Mouse (Mus musculus) hindbrain, embryonic 14.5 days (tissue): ENCODE data around the gene Olfr1183. TPM values are rescaled to one million over a fixed set of nuclear protein-coding genes. Genes with fewer than 3 reads are reported as not detected.
"Not testable (repeated sequence)": the region's sequence is repeated elsewhere in the genome, so short reads cannot be mapped to it uniquely, and the experiment has no call there.

Experiments used
- ATAC-seq: fragments of 200-750 bp; cut with Nextera tagmentation; 2 replicates; pipeline ENCODE4 v1.8.0; 2017; ENCODE audit warnings: moderate number of reproducible peaks, mild to moderate bottlenecking, moderate TSS enrichment, moderate library complexity; ENCODE audit not compliant: low FRiP score
- DNase-seq: peaks from one replicate; pipeline ENCODE4 v3.0.0-alpha.2; 2015; ENCODE audit warnings: low spot score
- H3K27ac ChIP-seq: fragments of 300-500 bp; sonication (generic); 2 replicates; pipeline ENCODE4 v1.5.1; 2014; ENCODE audit warnings: mild to moderate bottlenecking, moderate library complexity
- H3K27me3 ChIP-seq: fragments of 300-500 bp; sonication (generic); 2 replicates; pipeline ENCODE4 v1.6.1; 2014; ENCODE audit warnings: mild to moderate bottlenecking, low read length, mixed read lengths; ENCODE audit not compliant: control insufficient read depth, insufficient read depth
- H3K36me3 ChIP-seq: fragments of 300-500 bp; sonication (generic); replicated peaks from 2 replicates; pipeline ENCODE4 v1.6.1; 2014; ENCODE audit not compliant: control insufficient read depth, insufficient read depth
- H3K4me1 ChIP-seq: fragments of 300-500 bp; sonication (generic); replicated peaks from 2 replicates; pipeline ENCODE4 v1.6.1; 2014; ENCODE audit warnings: antibody characterized with exemption, low read length, mixed read lengths; ENCODE audit not compliant: control insufficient read depth, insufficient read depth
- H3K4me2 ChIP-seq: fragments of 300-500 bp; sonication (generic); replicated peaks from 2 replicates; pipeline ENCODE4 v1.6.1; 2014; ENCODE audit warnings: mild to moderate bottlenecking, moderate library complexity
- H3K4me3 ChIP-seq: fragments of 300-500 bp; sonication (generic); replicated peaks from 2 replicates; pipeline ENCODE4 v1.5.1; 2014; ENCODE audit warnings: mild to moderate bottlenecking, low read length
- H3K9ac ChIP-seq: fragments of 300-500 bp; sonication (generic); 2 replicates; pipeline ENCODE4 v1.6.1; 2014
- H3K9me3 ChIP-seq: fragments of 300-500 bp; sonication (generic); 2 replicates; pipeline ENCODE4 v1.6.1; 2016; ENCODE audit warnings: low read length; ENCODE audit not compliant: control insufficient read depth
- WGBS: fragments of 180-500 bp; shearing (Covaris S2); extraction: QIAGEN DNeasy Blood & Tissue Kit; methylation state at CpG from one replicate; pipeline ENCODE4 v1.1.7; 2014; 5-methylcytosine and 5-hydroxymethylcytosine counted together
- polyA plus RNA-seq: library from polyadenylated mRNA; unstranded; fragments of >200 nt; fragmentation: Nextera tagmentation; extraction: Ambion mirVana; gene quantifications from 2 replicates; pipeline ENCODE4 v1.2.1, GENCODE M21; 2014

The Olfr1183 gene
- not detected in 2 replicates for polyA plus RNA-seq

- DNase-seq, H3K4me2 ChIP-seq, H3K9ac ChIP-seq, H3K9me3 ChIP-seq, H3K4me3 ChIP-seq, H3K4me1 ChIP-seq, H3K27me3 ChIP-seq, H3K27ac ChIP-seq, ATAC-seq, H3K36me3 ChIP-seq: not testable (repeated sequence)
- 81% methylated on average over 1 of the region's 1 CpGs for WGBS
Measured at GRCm38 (mm10) chr2:88454567-88454966, at the start of gene Olfr1183. Olfr1183 (plus strand) TSS chr2:88454867.

GRCm38 (mm10) chr2:88406353-88406752 lies 48.3 kb upstream of the Olfr1183 start, which contains the start of gene Olfr1179:
Olfr1179 (minus strand) TSS chr2:88406453.
- Histone ChIP-seq H3K4me1 (no peaks in the 10 kb centered on the region), H3K27ac (no peak within 1 kb of the TSS), H3K36me3 (no peaks in the 10 kb centered on the region), H3K9me3 (no peaks in the 10 kb centered on the region), H3K4me3 (no peak within 1 kb of the TSS), H3K27me3 (no peaks in the 10 kb centered on the region), H3K4me2 (no peak within 1 kb of the TSS), H3K9ac (no peak within 1 kb of the TSS)
- ATAC-seq (no peak), DNase-seq (no peak)
- 91% methylated on average over 3 of the region's 3 CpGs for WGBS

- DNase-seq (no peak), ATAC-seq (no peak)
- no peaks in the 10 kb centered on the region for H3K9me3 ChIP-seq
- no peak within 1 kb of the TSS for H3K9ac ChIP-seq
- no peak within 1 kb of the TSS for H3K27ac ChIP-seq
- H3K36me3 ChIP-seq = no peaks in the 10 kb centered on the region
- WGBS = 85% methylated on average over 2 of the region's 2 CpGs
- no peak within 1 kb of the TSS for H3K4me3 ChIP-seq
- H3K4me2 ChIP-seq = no peak within 1 kb of the TSS
- no peaks in the 10 kb centered on the region for H3K4me1 ChIP-seq
- H3K27me3 ChIP-seq = no peaks in the 10 kb centered on the region
Measured at GRCm38 (mm10) chr2:88419051-88419450, 35.6 kb upstream of the Olfr1183 start, which contains the start of gene Olfr1180. Olfr1180 (minus strand) TSS chr2:88419151.

GRCm38 (mm10) chr2:88426071-88426470 lies 28.6 kb upstream of the Olfr1183 start, which contains the start of gene Olfr1181:
Olfr1181 (minus strand) TSS chr2:88426171.
- H3K4me1 ChIP-seq = no peaks in the 10 kb centered on the region
- 94% methylated on average over 1 of the region's 1 CpGs for WGBS
- no peak within 1 kb of the TSS for H3K27ac ChIP-seq
- DNase-seq (no peak), ATAC-seq (no peak)
- no peaks in the 10 kb centered on the region for H3K36me3 ChIP-seq
- no peaks in the 10 kb centered on the region for H3K27me3 ChIP-seq
- H3K9me3 ChIP-seq = no peaks in the 10 kb centered on the region
- no peak within 1 kb of the TSS for H3K4me2 ChIP-seq
- no peak within 1 kb of the TSS for H3K4me3 ChIP-seq
- no peak within 1 kb of the TSS for H3K9ac ChIP-seq

- Histone ChIP-seq H3K4me2 (no peak within 1 kb of the TSS), H3K4me3 (no peak within 1 kb of the TSS), H3K27ac (no peak within 1 kb of the TSS), H3K4me1 (no peaks in the 10 kb centered on the region), H3K27me3 (no peaks in the 10 kb centered on the region), H3K9me3 (no peaks in the 10 kb centered on the region), H3K36me3 (no peaks in the 10 kb centered on the region), H3K9ac (no peak within 1 kb of the TSS)
- WGBS = 100% methylated on average over 1 of the region's 1 CpGs
- ATAC-seq = no peak
- DNase-seq = no peak
Measured at GRCm38 (mm10) chr2:88449031-88449430, 5.6 kb upstream of the Olfr1183 start, which contains the start of gene Gm13757. Gm13757 (minus strand) TSS chr2:88449131.

GRCm38 (mm10) chr2:88483298-88483697 lies 28.6 kb downstream of the Olfr1183 start, which contains the start of gene Olfr1184:
Olfr1184 (plus strand) TSS chr2:88483598.
- ATAC-seq (no peak), DNase-seq (no peak)
- no peaks in the 10 kb centered on the region for H3K36me3 ChIP-seq
- no peak within 1 kb of the TSS for H3K4me3 ChIP-seq
- H3K4me1 ChIP-seq = no peaks in the 10 kb centered on the region
- H3K27me3 ChIP-seq = no peaks in the 10 kb centered on the region
- 94% methylated on average over 2 of the region's 2 CpGs for WGBS
- no peak within 1 kb of the TSS for H3K4me2 ChIP-seq
- H3K27ac ChIP-seq = no peak within 1 kb of the TSS
- H3K9me3 ChIP-seq = no peaks in the 10 kb centered on the region
- no peak within 1 kb of the TSS for H3K9ac ChIP-seq

GRCm38 (mm10) chr2:88493020-88493419 lies 38.4 kb downstream of the Olfr1183 start, which contains the start of gene Olfr1185-ps1:
Olfr1185-ps1 (plus strand) TSS chr2:88493320.
- no peaks in the 10 kb centered on the region for H3K27me3 ChIP-seq
- H3K4me2 ChIP-seq = no peak within 1 kb of the TSS
- DNase-seq (no peak), ATAC-seq (no peak)
- 77% methylated on average over 2 of the region's 2 CpGs for WGBS
- H3K4me1 ChIP-seq = no peaks in the 10 kb centered on the region
- H3K4me3 ChIP-seq = no peak within 1 kb of the TSS
- no peaks in the 10 kb centered on the region for H3K36me3 ChIP-seq
- no peaks in the 10 kb centered on the region for H3K9me3 ChIP-seq
- H3K27ac ChIP-seq = no peak within 1 kb of the TSS
- no peak within 1 kb of the TSS for H3K9ac ChIP-seq

GRCm38 (mm10) chr2:88518251-88518650 lies 63.6 kb downstream of the Olfr1183 start, which contains the start of gene Olfr1186:
Olfr1186 (plus strand) TSS chr2:88518551.
- no peaks in the 10 kb centered on the region for H3K4me1 ChIP-seq
- H3K9me3 ChIP-seq = no peaks in the 10 kb centered on the region
- H3K27ac ChIP-seq = no peak within 1 kb of the TSS
- no peaks in the 10 kb centered on the region for H3K27me3 ChIP-seq
- no peak within 1 kb of the TSS for H3K4me2 ChIP-seq
- H3K4me3 ChIP-seq = no peak within 1 kb of the TSS
- 84% methylated on average over 2 of the region's 2 CpGs for WGBS
- H3K9ac ChIP-seq = no peak within 1 kb of the TSS
- ATAC-seq = no peak
- no peaks in the 10 kb centered on the region for H3K36me3 ChIP-seq
- DNase-seq = no peak
